Mouse (Mus musculus) liver, embryonic 16.5 days (tissue): ENCODE measurements around the gene Psrc1. TPM values are rescaled to one million over a fixed set of nuclear protein-coding genes. Genes with fewer than 3 reads are reported as not detected.
A peak's percentile ranks its signal among the peaks of the same experiment; 100 is the strongest.

Experiments
- ATAC-seq: fragments of 200-750 bp; cut with Nextera tagmentation; 2 replicates; pipeline ENCODE4 v1.8.0; 2017; ENCODE audit warnings: low read depth, mild to moderate bottlenecking, moderate number of reproducible peaks, moderate library complexity
- H3K27ac ChIP-seq: fragments of 300-500 bp; sonication (generic); 2 replicates; pipeline ENCODE4 v1.5.1; 2014; ENCODE audit warnings: mild to moderate bottlenecking, low read length
- H3K27me3 ChIP-seq: fragments of 300-500 bp; sonication (generic); 2 replicates; pipeline ENCODE4 v1.6.1; 2014; ENCODE audit warnings: low read depth, low read length, mixed read lengths; ENCODE audit not compliant: control insufficient read depth, insufficient read depth
- H3K36me3 ChIP-seq: fragments of 300-500 bp; sonication (generic); 2 replicates; pipeline ENCODE4 v1.6.1; 2014; ENCODE audit warnings: mild to moderate bottlenecking; ENCODE audit not compliant: control insufficient read depth, insufficient read depth
- H3K4me1 ChIP-seq: fragments of 300-500 bp; sonication (generic); 2 replicates; pipeline ENCODE4 v1.6.1; 2014; ENCODE audit warnings: low read depth, low read length, mixed read lengths; ENCODE audit not compliant: control insufficient read depth
- H3K4me2 ChIP-seq: fragments of 300-500 bp; sonication (generic); 2 replicates; pipeline ENCODE4 v1.6.1; 2014; ENCODE audit warnings: low read depth, low read length, mixed read lengths
- H3K4me3 ChIP-seq: fragments of 300-500 bp; sonication (generic); 2 replicates; pipeline ENCODE4 v1.5.1; 2014; ENCODE audit warnings: low read depth, mild to moderate bottlenecking, low read length
- H3K9ac ChIP-seq: fragments of 300-500 bp; sonication (generic); 2 replicates; pipeline ENCODE4 v1.6.1; 2014; ENCODE audit warnings: low read depth, low read length
- H3K9me3 ChIP-seq: fragments of 300-500 bp; sonication (generic); replicated peaks from 2 replicates; pipeline ENCODE4 v1.6.1; 2016; ENCODE audit warnings: low read length; ENCODE audit not compliant: control insufficient read depth
- whole genome bisulfite sequencing: fragments of 180-500 bp; shearing (Covaris S2); extraction: QIAGEN DNeasy Blood & Tissue Kit; methylation state at CpG from one replicate; pipeline ENCODE4 v1.1.7; 2014; ENCODE audit not compliant: insufficient replicate concordance; 5-methylcytosine and 5-hydroxymethylcytosine counted together
- polyA plus RNA-seq: library from polyadenylated mRNA; unstranded; fragments of >200 nt; fragmentation: Nextera tagmentation; extraction: Ambion mirVana; gene quantifications from 2 replicates; pipeline ENCODE4 v1.2.1, GENCODE M21; 2015

Psrc1 gene
- 12.0 and 12.1 TPM in 2 replicates for polyA plus RNA-seq

DNA sequence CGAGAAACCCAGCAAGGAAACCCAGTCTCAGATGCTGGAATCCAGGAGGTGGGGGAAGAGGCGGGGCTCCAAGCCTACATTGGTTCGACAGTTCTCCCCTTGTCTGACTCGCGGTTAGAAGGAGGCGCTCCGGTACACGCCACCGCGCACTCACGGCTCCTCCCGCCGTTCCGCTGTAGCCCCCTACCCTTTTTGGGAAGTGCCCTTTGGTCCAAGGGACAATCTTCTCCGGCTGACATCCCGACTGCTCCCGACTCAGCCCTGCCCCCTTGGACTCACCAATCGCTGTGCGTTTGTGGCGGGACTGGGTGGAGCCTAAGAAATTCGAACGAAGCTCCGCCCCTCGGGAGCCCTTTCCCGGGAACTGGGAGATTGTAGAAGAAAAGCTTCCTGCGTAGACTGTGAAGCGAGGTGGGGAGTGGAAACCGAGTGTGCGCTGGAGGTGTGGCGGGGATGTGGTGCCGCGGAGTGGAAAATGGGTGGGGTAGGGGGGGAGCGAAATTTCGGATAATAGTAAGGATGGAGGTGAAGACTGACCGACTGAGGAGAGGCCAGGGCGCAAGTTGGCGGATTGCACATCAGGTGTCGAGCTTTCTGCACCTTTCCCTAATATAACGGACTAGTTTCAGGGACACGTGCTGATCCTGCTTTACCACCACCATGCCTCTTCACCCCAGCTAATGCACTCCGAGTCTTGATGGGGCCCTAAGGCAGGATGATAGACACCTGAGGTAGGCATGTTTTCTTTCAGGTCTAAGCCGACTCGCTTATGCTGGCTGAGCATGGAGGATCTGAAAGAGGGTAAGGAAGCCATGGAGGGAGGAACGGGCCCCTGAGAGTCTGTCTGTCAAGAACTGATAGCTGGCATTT is at the start of gene Psrc1:
Gene Psrc1, plus strand, starts transcription at position 355 of the 870 bp plus-strand sequence.
- 2% methylated on average over 44 of the region's 44 CpGs for WGBS
- H3K36me3 ChIP-seq = peaks cover 6% of the 10 kb centered on the region
- H3K9me3 ChIP-seq = no peaks in the 10 kb centered on the region
- H3K4me3 ChIP-seq = peak within 1 kb of the TSS; percentile 64
- no peak within 1 kb of the TSS for H3K27ac ChIP-seq
- H3K27me3 ChIP-seq = no peaks in the 10 kb centered on the region
- ATAC-seq = peak; percentile 93
- peaks cover 24% of the 10 kb centered on the region for H3K4me1 ChIP-seq
- peak within 1 kb of the TSS; percentile 68 for H3K4me2 ChIP-seq
- H3K9ac ChIP-seq = peak within 1 kb of the TSS; percentile 49

DNA sequence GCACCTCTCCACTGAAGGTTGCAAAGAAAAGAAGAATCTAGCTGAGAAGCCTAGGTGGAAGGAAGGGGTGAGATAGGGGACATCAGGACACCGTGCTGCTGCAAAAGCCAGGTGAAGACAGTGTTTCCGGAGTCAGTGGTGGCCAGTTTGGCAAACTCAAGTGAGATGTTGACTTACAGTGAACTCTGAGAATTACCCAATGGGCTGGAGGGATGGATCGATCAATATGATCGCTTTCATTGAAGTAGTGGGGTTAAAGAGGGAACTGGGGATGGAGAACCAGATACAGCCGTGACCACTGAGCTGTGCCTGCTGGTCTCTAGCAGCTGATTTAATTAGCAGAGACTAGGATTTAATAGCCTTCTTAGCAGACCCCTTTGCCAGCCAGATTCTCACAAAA is 46.8 kb upstream of the Psrc1 start:
- no peak overlapping the region for H3K27ac ChIP-seq
- peak; percentile 62 for ATAC-seq
- no peaks in the 10 kb centered on the region for H3K36me3 ChIP-seq
- no peak overlapping the region for H3K9ac ChIP-seq
- no peaks in the 10 kb centered on the region for H3K27me3 ChIP-seq
- WGBS = 62% methylated on average over 5 of the region's 5 CpGs
- H3K9me3 ChIP-seq = no peaks in the 10 kb centered on the region
- no peak overlapping the region for H3K4me3 ChIP-seq
- H3K4me2 ChIP-seq = no peak overlapping the region
- H3K4me1 ChIP-seq = no peaks in the 10 kb centered on the region; the same call in 1 of the 2 replicates

DNA sequence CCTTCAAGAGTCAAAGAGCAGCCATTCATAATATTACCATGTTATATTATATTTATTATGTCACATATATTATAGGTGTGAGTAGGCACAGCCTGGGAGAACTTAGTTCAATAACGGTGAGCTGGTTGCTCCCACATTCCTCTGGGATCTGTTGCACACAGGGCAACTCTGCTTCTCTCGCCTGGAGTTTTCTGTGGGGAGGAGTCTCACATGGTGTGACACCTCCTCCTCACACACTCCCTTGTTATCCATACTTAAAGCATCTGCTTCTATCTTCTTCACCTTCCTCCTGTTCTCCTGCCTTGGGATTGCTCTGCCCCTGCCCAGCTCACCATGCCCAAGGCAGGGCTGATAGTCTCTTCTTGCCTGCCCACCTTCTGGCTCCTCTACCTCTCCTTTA is 42.6 kb upstream of the Psrc1 start:
- Histone ChIP-seq H3K4me3 (no peak overlapping the region), H3K9ac (no peak overlapping the region), H3K4me2 (no peak overlapping the region), H3K27me3 (no peaks in the 10 kb centered on the region), H3K9me3 (no peaks in the 10 kb centered on the region), H3K4me1 (no peaks in the 10 kb centered on the region; the same call in 1 of the 2 replicates), H3K27ac (no peak overlapping the region), H3K36me3 (0 out of 2 replicates have a peak, but pooled peaks cover 2% of the 10 kb centered on the region)
- WGBS = 62% methylated on average over 2 of the region's 2 CpGs
- ATAC-seq = no peak

DNA sequence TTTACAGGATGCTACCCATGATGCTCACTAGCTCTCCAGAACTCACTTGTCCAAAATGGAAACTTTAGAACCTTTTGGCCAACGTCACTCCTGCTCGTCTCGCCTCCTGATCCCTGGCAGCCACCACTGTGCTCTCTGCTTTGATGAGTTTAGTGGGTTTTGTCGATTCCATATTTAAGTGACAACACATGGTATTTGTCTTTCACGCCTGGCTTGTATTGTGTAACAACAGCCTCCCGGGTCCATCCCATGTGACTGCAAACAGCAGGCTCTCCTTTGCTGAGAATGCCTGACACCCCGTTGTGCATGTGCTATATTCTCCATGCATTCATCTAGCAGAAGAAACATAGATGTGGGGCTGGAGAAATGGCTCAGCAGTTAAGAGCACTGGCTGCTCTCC is 41.5 kb upstream of the Psrc1 start:
- ATAC-seq = no peak
- 65% methylated on average over 7 of the region's 7 CpGs for WGBS
- Histone ChIP-seq H3K4me2 (no peak overlapping the region), H3K4me1 (no peaks in the 10 kb centered on the region), H3K27ac (no peak overlapping the region), H3K36me3 (peaks cover 2% of the 10 kb centered on the region; the same call in 1 of the 2 replicates), H3K9me3 (no peaks in the 10 kb centered on the region), H3K9ac (no peak overlapping the region), H3K27me3 (no peaks in the 10 kb centered on the region), H3K4me3 (no peak overlapping the region)

DNA sequence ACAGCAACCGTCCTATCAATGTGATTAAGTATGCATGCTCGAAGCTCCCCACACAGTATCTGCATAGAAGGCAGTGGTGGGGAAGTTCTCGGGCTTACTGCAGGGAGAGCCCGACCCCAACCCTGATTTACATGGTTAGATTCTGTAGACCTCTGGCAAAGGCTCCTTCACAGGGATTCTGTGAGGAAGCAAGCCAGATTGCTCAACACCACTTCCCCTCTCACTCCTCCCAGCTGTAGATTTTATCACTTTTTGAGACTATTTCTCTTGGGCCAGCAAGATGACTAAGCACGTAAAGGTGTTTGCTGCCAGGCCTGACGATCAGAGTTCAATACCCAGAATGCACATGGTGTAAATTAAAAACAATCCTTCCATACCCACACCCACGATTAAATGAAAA is 37.8 kb upstream of the Psrc1 start:
- H3K36me3 ChIP-seq = peaks cover 2% of the 10 kb centered on the region
- no peak for ATAC-seq
- 40% methylated on average over 7 of the region's 7 CpGs for WGBS
- H3K4me3 ChIP-seq = no peak overlapping the region
- H3K4me1 ChIP-seq = no peaks in the 10 kb centered on the region
- no peaks in the 10 kb centered on the region for H3K9me3 ChIP-seq
- no peaks in the 10 kb centered on the region for H3K27me3 ChIP-seq
- H3K27ac ChIP-seq = no peak overlapping the region
- H3K9ac ChIP-seq = no peak overlapping the region
- H3K4me2 ChIP-seq = no peak overlapping the region

DNA sequence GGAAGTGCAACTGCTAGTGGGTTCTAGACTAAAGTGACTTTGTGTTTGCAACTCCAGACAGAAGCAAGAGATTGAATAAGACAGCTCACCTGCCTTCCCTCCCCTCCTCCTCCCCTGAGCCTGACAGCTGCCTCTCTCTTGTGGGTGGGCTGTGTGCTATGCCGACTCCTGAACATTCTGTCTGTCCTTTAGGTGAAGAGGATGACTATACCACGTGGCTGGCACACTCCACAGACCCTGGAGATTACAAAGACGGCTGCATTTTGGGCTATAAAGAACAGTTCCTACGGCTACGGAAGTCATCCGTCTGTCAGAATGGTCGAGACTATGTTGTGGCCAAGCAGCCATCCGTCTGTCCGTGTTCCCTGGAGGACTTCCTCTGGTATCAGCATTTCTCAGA is 35.3 kb upstream of the Psrc1 start:
- 58% methylated on average over 9 of the region's 9 CpGs for WGBS
- Histone ChIP-seq H3K9ac (no peak overlapping the region), H3K4me2 (no peak overlapping the region), H3K4me1 (no peaks in the 10 kb centered on the region), H3K36me3 (peaks cover 5% of the 10 kb centered on the region), H3K9me3 (no peaks in the 10 kb centered on the region), H3K27me3 (no peaks in the 10 kb centered on the region), H3K4me3 (no peak overlapping the region), H3K27ac (no peak overlapping the region)
- ATAC-seq = no peak

DNA sequence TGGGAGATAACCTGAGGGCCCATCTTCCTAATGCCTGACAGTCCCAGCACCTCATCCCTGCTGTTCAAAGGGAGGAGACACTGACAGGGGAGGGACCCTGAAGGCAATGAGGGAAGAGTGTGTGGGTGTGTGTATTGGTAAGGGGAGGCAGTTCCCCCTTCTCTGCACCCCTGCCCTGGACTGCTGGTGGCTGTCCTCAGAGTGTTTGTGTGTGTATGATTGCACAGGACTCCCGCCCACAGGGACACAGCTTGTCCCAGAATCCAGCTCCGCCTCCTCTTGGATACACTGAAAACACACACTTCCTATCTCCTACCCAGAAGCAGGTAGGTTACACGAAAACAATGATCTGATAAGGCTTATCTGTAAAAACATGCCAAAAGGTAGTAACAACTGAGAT is 28.4 kb upstream of the Psrc1 start:
- no peak overlapping the region for H3K9ac ChIP-seq
- peak; percentile 67 for ATAC-seq
- no peak overlapping the region for H3K27ac ChIP-seq
- H3K4me1 ChIP-seq = no peaks in the 10 kb centered on the region
- WGBS = 42% methylated on average over 3 of the region's 3 CpGs
- no peak overlapping the region for H3K4me2 ChIP-seq
- no peaks in the 10 kb centered on the region for H3K27me3 ChIP-seq
- H3K9me3 ChIP-seq = no peaks in the 10 kb centered on the region
- H3K4me3 ChIP-seq = no peak overlapping the region
- peaks cover 5% of the 10 kb centered on the region; the same call in 1 of the 2 replicates for H3K36me3 ChIP-seq

DNA sequence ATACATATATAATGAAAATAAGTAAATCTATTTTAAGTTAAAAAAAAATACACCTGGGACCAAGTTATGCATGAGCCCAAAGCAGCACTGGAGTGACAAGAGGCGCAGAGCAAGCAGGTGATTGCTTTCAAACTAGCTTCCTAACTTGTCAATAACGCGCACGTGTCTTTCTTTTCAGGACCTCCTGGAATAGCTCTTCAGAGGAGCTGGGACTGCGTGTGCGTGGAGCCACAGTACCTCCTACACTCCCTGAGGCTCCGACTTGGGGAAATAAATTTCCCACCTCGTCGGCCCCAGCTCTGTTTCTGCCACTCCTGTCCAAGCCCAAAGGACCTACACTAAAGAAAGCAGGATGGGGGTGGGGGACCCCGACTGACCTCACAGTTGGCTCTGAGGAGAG is 26.6 kb upstream of the Psrc1 start:
- Histone ChIP-seq H3K9ac (no peak overlapping the region), H3K36me3 (peaks cover 2% of the 10 kb centered on the region; the same call in 1 of the 2 replicates), H3K4me3 (no peak overlapping the region), H3K4me1 (peaks cover 4% of the 10 kb centered on the region), H3K27ac (no peak overlapping the region), H3K27me3 (no peaks in the 10 kb centered on the region), H3K9me3 (no peaks in the 10 kb centered on the region), H3K4me2 (no peak overlapping the region)
- WGBS = 76% methylated on average over 10 of the region's 10 CpGs
- ATAC-seq = no peak

DNA sequence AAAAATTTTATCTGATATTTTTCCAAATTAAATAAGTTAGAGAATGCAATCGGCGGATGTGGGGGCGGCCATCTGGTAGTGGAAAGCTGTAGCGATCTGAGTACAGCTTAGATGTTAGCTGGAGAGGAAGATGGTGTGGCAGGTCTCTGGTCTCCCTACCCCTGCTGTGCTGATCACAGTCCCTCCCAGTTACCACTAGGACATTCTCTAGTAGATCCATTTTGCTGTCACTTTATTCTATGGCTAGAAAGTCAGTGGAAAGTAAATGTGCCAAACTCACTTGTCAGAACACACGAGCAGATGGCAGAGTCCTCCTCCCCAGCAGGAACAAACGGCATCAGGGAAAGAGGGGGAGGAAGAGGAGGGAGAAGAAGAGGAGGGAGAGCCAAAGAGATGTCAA is 25.2 kb upstream of the Psrc1 start:
- H3K27ac ChIP-seq = no peak overlapping the region
- no peaks in the 10 kb centered on the region; the same call in 1 of the 2 replicates for H3K36me3 ChIP-seq
- H3K9ac ChIP-seq = no peak overlapping the region
- peaks cover 4% of the 10 kb centered on the region for H3K4me1 ChIP-seq
- H3K4me2 ChIP-seq = no peak overlapping the region
- H3K27me3 ChIP-seq = no peaks in the 10 kb centered on the region
- no peaks in the 10 kb centered on the region for H3K9me3 ChIP-seq
- no peak for ATAC-seq
- H3K4me3 ChIP-seq = no peak overlapping the region
- 78% methylated on average over 6 of the region's 6 CpGs for WGBS
